9 mouse cellular contexts compared by ENCODE assay signal in the genomic region with DNA sequence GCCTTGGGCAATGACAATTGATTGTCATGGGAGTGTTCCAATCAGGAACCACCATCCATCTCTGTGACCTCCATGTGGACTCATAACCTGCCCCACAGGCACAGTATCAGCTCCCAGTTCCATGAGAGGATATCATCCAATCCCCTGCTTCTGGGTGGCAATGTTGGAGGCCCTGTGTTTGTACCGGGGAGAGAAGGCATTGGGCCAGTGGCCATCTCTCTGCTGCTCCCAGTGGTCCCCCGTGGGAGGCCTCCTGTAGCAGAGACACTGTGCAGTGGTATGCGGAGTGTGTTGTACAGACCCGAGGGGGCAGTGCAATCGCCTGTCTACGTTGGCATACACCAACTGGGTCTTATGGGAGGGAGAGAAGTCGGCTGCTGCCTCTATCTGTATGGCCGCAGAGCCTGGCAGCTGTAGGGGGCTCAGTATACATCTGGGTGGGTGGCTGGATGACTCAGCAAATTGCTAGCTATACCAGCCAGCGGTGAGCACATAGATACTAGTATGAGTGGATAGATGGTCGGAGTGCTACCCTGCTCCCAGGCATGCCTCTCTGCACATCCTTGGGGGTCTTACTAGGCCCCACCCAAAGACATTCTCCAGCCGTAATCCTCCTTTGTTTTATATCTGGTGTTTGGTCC. TPM values are rescaled to one million over a fixed set of nuclear protein-coding genes. Genes with fewer than 3 reads are reported as not detected.
DNase-seq lines count a peak whose midpoint lies in the region; ATAC-seq lines count a peak whose summit lies in the region.
"Had no signal": no experiment of that assay in that cellular context is flagged by ENCODE, and none has a peak within 500 bp of the region (broad histone marks: within the 10 kb centered on the region; RNA-seq: fewer than 3 reads in every experiment).

No protein-coding gene starts in this region.

- peaks cover 60% of the 10 kb centered on the region for H3K4me1 ChIP-seq in hindbrain, embryonic 13.5 days (replicated peaks)
- peaks cover 60% of the 10 kb centered on the region for H3K4me1 ChIP-seq in hindbrain, embryonic 10.5 days (replicated peaks)
- peaks cover 25% of the 10 kb centered on the region for H3K4me1 ChIP-seq in stomach, embryonic 15.5 days

- no peak overlapping the region for H3K9ac ChIP-seq in hindbrain, embryonic 13.5 days
- H3K9ac ChIP-seq in stomach, embryonic 15.5 days = no peak overlapping the region

- H3K27ac ChIP-seq in hindbrain, embryonic 13.5 days = no peak overlapping the region
- no peak overlapping the region; the same call in 1 of the 2 replicates for H3K27ac ChIP-seq in hindbrain, embryonic 10.5 days
- no peak overlapping the region for H3K27ac ChIP-seq in stomach, embryonic 15.5 days

- H3K4me3 ChIP-seq in hindbrain, embryonic 13.5 days = no peak overlapping the region
- H3K4me3 ChIP-seq in hindbrain, embryonic 10.5 days = no peak overlapping the region
- no peak overlapping the region for H3K4me3 ChIP-seq in stomach, embryonic 15.5 days (replicated peaks)

- DNase-seq in hindbrain, embryonic 10.5 days (ENCODE audit: low spot score) = no peak
- DNase-seq in spleen, adult 12 weeks (ENCODE audit: low spot score) = peak; percentile 23
- no peak for DNase-seq in spleen, postnatal 4 days (ENCODE audit: low spot score in 2 of 2)
- DNase-seq in heart, postnatal 10 days = peak; percentile 35 to 54
- no peak for DNase-seq in cerebellum, adult 8-10 months
- DNase-seq in adrenal gland, adult (ENCODE audit: inconsistent age in 2 of 2, low spot score in 1 of 2) = no peak
- DNase-seq: embryo, embryonic 11 days had no signal

- H3K27me3 ChIP-seq in hindbrain, embryonic 13.5 days = no peaks in the 10 kb centered on the region
- no peaks in the 10 kb centered on the region for H3K27me3 ChIP-seq in hindbrain, embryonic 10.5 days (ENCODE audit: insufficient read depth, poor library complexity, severe bottlenecking)
- no peaks in the 10 kb centered on the region for H3K27me3 ChIP-seq in stomach, embryonic 15.5 days (replicated peaks)

- 78% methylated on average over 11 of the region's 11 CpGs for WGBS in hindbrain, embryonic 13.5 days
- 86% methylated on average over 11 of the region's 11 CpGs for WGBS in hindbrain, embryonic 10.5 days
- WGBS in stomach, embryonic 15.5 days = 76% methylated on average over 11 of the region's 11 CpGs

- H3K9me3 ChIP-seq in hindbrain, embryonic 13.5 days = no peaks in the 10 kb centered on the region
- no peaks in the 10 kb centered on the region for H3K9me3 ChIP-seq in hindbrain, embryonic 10.5 days
- H3K9me3 ChIP-seq in stomach, embryonic 15.5 days = no peaks in the 10 kb centered on the region

- H3K4me2 ChIP-seq in hindbrain, embryonic 13.5 days = no peak overlapping the region
- H3K4me2 ChIP-seq in stomach, embryonic 15.5 days = no peak overlapping the region

- 0 out of 2 replicates have a peak, but pooled peaks have one; percentile 21 for ATAC-seq in hindbrain, embryonic 13.5 days (ENCODE audit: low FRiP score)
- ATAC-seq in stomach, embryonic 15.5 days (ENCODE audit: insufficient read depth, low FRiP score, low read depth) = 0 out of 2 replicates have a peak, but pooled peaks have one; percentile 32

- intact Hi-C loops in heart, postnatal 10 days (cut with DNase I) = no loop called here

- peaks cover 18% of the 10 kb centered on the region for H3K36me3 ChIP-seq in hindbrain, embryonic 13.5 days
- H3K36me3 ChIP-seq in hindbrain, embryonic 10.5 days = peaks cover 20% of the 10 kb centered on the region
- no peaks in the 10 kb centered on the region for H3K36me3 ChIP-seq in stomach, embryonic 15.5 days

RNA-seq across cellular contexts. Expression of a gene that starts 50.5 kb away (rescaled TPM):
- 33.9 and 36.4 TPM in 2 replicates for polyA plus RNA-seq in hindbrain, embryonic 13.5 days (2015; fragmentation: Nextera tagmentation; extraction: Ambion mirVana)
- polyA plus RNA-seq in hindbrain, embryonic 10.5 days (2016; fragmentation: Nextera tagmentation; extraction: Ambion mirVana) = 16.6 and 18.0 TPM in 2 replicates
- 10 to 100 TPM; 37.2 to 42.1 TPM for total RNA-seq in heart, postnatal 10 days (2021)
- 13.8 and 15.2 TPM in 2 replicates for polyA plus RNA-seq in stomach, embryonic 15.5 days (2015; fragmentation: Nextera tagmentation; extraction: Ambion mirVana)

Comparison
In these comparisons a context has a peak if more than half of its experiments do, and no peak if none do; other contexts are left out.
1. DNase-seq: peak in spleen, adult 12 weeks (single experiment) and heart, postnatal 10 days (2 of 2); none in hindbrain, embryonic 10.5 days (single experiment), spleen, postnatal 4 days (0 of 2), cerebellum, adult 8-10 months (single experiment) and adrenal gland, adult (0 of 2).